Mouse (Mus musculus) frontal cortex, postnatal 36 days (tissue): ENCODE results near the gene Zfp93.
"Not testable (repeated sequence)": the region's sequence is repeated elsewhere in the genome, so short reads cannot be mapped to it uniquely, and the experiment has no call there.

Experiments
- DNase-seq, 2 experiments: peaks; one replicate each; pipeline ENCODE4 v3.0.0; 2022; ENCODE audit warnings: low spot score in 2 of 2

The Zfp93 gene

DNA sequence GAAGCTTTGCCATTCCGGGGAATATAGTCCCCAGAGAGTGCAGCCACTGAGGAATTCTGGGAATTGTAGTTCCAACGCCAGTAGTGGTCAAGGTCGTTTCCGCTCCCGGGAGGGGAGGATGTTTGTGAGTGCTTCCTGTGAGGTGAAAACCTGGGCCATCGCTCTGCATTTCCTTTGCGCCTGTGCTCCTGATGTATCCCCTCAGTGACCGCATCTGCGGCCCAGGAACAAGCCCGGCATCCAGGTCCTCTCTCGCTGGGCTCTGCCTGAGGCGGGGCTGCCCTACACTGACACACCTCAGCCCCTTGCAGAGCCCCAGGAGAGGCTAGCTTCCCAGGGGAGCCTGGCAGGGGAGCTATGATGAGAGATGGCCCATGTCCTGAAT, at the start of gene Zfp93:
Gene Zfp93 (plus strand): TSS at position 133 of the 385 bp plus-strand sequence.
- peak; percentile 83 to 90 for DNase-seq

- peak; percentile 68 to 82 for DNase-seq
Observed at GRCm38 (mm10) chr7:24237040-24237791, 33.0 kb upstream of the Zfp93 start, which contains the start of gene Zfp109. Gene Zfp109 (minus strand): TSS chr7:24237560.

DNA sequence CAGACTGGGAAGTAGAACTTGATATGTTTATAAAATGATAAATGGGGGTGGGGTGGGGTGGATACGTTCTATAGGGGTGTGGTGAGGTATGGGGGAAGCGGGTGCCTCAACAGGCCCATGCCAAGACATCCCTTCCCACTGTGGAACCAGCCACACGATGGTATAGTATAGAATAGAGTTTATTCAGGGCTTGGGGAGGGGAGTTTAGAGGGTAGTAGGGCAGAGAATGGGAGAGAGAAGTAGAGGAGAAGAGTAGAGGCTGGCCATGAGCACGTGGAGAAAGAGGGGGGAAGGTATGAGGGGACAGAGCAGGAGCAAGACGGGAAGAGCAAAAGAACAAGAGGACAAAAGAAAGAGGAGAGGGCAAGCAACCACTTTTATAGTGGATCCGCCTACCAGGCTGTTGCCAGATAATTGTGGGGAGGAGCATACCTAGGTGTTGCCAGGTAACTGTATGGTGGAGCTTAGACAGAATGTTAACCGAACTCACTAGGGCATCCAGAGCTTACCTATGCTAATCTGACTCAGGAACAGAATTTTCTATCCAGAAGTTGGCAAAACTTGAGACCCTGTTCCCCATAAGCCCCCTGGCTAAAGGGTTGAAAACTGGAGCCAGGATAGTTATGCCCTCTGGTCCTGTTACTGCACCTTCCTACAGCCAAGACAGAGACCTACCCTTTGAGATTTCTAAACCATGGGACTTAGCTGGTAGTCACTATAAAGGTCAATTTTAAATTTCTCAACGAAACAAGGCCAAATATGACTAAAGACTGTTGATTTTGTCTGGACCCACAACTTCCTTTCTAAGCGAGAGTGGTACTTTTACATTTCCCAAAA, 16.2 kb upstream of the Zfp93 start:
- no peak for DNase-seq

DNA sequence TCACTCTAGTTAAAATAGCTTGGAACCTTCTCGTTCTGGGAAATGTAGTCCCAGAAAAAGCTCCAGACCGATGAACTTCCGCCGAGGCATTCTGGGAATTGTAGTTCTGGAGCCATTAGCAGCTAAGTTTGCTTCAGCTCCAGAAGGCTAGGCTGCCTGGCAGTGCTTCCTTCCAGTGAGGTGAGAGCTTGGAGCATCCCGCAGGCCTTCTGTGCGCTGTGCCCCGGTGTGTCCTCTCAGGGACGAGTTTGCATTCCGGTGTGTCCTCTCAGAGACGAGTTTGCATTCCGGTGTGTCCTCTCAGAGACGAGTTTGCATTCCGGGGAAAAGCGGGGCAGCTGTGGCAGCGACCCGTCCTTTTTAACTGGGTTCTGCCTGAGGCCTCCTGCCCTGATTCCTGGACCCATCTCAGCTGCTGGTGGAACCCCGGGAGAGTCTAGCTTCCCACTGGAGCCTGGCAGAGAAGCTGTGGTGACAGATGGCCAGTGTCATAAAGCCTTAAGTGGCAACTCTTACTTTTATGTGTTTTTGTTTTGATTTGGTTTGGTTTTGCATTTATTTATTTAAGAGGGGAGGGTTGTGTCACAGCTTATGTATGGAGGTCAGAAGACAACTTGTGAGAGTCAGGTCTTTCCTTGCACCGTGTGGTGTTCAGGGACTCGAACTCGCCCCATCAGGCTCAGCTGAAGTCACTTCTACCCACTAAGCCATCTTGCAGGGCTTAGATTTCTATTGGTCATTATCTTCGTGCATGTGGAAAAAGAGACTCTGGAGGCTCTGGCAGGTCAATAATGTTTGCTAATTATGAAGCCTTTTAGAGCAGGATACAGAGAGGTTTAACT, 15.4 kb upstream of the Zfp93 start, which contains the start of gene Zfp108:
Gene Zfp108 (plus strand): TSS at position 162 of the 842 bp plus-strand sequence.
- DNase-seq: peak; percentile 86 to 93

DNA sequence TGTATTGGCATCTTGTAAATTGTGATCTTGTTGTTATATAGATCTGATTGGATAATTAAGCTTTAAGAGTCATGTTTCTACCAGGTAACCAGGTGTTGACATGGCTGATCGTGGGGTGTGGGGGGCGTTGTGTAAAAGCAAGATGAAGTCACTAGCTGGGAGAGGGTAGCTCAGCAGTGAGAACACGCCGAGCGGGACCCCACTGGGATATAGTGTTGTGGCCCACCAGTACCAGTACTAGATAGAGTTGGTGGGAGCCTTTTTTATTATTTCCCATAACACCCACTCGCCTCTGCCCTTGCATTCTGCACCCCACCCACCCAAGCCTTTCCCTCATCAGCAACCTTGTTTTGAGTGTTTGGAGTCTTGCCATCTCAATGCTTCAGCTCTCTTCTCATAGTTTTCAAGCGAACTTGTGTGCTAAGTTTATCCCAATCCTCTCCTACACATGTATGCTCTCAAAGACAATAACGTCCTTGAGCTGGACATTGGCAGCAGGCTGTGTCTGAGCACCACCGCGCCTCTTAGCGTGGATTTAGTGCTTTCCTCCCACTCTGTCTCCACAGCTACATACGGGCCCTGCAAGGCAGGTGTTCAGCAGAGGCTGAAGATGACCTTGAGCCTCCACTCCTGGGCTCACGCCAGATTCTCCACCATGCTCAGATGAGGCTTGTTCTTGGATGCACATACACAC, 10.8 kb upstream of the Zfp93 start:
- DNase-seq: no peak

DNA sequence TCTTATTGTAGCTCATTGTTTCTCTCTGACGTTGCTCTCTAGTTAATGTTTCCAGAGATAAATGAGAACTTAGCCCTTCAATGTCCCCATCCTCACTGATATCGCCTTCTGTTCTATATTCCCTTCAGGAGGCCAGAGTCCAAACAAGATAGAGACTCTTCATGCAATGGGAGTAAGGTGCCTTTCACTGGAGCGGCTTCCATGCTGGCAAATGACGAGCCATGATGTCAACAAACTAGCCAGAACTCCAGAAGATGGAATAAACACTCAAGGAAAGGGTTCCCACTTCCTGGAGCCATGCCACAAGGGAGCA, 10.3 kb upstream of the Zfp93 start:
- DNase-seq: no peak

DNA sequence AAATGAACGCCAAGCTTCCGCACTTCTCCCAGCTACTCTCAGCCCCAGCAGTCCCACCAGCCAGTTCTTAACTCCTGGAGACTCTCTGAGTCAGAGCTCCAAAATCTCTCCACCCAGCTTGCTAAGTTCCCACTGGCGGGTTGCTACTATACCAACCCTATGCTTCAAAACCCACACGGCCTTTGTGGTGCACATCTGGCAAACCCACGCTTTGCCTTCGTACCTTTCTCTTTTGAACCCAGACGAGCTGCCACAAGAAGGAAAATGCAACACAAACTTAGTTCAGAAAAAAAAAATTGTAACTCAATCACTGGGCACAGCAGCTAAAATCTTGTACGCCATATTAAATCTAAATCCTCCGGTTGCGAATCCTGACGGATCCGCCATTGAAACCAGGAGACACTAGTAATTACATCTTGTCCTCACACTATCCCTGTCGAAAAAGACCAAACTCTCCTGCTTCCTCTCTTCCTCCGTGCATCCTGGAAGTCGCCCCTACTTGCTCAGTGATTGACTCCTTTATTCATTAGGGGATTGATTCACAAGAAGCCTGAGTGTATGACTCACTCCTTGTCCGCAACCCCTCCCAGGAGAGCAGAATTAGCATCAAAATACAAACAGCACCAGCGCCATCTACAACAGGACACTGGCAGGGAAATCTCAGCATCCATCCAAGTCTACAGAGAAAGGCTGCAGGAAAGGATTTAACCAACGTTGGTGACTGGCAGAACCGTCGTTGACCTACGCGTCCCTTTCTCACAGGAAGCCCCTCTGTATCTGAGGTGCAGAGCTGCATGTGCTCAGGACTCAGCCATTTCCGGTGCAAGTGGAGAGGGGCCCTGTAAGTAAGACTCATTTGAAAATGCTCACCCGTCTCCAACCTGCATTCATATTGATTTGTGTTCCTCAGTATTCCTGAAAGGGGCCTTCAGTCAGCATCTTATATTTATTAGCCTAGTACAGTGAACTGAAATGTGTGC, 1.8 kb upstream of the Zfp93 start:
- no peak for DNase-seq

DNA sequence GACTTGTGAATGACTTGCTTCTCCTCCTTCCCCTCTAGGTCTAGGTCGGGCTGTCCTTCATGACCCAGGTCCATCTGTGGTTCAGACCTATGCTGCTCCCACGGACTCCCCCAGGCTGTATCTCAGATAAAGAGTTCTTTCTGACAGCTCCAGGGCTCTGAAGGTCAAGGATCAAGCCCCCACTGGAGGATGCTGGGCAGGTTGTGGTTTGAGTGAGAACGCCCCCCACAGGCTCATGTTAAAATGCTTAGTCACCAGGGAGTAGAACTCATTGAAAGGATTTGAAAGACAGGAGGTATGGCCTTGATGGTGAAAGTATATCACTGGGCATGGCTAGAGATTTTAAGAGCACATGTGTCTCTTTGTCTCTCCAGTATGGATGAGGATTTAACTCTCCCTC, 964 bp upstream of the Zfp93 start:
- no peak for DNase-seq

- no peak for DNase-seq
Observed at GRCm38 (mm10) chr7:24269667-24270287, 443 bp upstream of the Zfp93 start.

DNA sequence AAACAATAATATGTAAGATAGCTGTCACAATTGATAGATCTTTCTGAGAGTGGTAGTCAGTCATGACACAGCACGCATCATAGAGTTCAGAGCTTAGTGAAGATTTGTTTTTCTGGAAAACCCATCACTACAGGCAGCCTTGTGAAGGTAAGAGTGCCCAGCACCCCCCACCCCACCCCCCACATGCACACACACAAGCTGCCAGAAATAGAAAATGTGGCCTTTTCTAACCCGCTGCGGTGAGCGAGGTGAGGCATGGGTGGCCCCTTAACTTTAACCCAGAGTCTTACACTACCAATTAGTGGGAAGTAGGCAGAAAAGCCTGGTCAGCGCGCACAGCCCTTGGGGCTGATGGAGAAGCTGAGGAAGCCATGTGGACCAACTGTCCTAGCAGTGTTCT, 971 bp downstream of the Zfp93 start:
- DNase-seq: no peak

GRCm38 (mm10) chr7:24274456-24274855, 4.2 kb downstream of the Zfp93 start:
- no peak for DNase-seq

DNA sequence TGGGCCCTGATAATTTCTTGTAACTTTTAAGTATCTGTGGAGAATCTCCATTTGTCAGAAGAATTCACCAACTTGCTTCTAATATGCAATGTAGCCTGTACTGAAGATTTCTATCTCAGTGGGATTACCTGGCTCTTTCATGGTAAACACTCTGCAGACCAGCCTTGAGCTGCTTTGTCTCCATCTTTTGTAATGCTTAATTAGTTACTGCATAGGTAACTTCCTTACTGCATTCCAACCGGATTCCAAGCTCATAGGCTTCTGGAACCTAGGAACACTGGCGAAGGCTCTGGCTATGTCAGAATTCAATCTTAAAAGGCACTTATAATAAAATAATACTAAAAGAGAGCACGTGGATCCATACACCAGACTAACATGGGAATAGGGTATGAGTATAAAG, 8.6 kb downstream of the Zfp93 start:
- DNase-seq: not testable (repeated sequence)

GRCm38 (mm10) chr7:24280031-24280857, 10.0 kb downstream of the Zfp93 start:
- DNase-seq: no peak

- DNase-seq: no peak
Observed at GRCm38 (mm10) chr7:24280858-24281145, 10.6 kb downstream of the Zfp93 start.

DNA sequence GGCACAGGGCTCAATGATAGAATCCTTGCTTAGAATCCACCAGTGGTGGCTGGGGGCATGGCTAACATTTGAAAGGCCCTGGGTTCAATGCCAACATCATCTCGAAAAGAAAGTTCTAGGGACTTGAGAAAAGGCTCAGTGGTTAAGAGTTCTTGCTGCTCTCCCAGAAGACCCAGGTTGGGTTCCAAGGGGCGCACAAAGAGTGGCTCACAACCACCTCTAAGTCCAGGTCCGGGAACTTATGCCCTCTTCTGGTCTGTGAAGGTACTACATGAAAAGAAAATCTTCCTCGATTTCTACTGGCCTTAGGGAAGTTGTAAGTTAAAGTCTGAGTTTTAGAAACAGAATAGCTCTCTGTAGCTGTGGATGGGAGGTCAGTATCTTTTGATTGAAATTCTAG, 15.9 kb downstream of the Zfp93 start:
- no peak for DNase-seq

GRCm38 (mm10) chr7:24286916-24287315, 16.7 kb downstream of the Zfp93 start:
- no peak for DNase-seq

DNA sequence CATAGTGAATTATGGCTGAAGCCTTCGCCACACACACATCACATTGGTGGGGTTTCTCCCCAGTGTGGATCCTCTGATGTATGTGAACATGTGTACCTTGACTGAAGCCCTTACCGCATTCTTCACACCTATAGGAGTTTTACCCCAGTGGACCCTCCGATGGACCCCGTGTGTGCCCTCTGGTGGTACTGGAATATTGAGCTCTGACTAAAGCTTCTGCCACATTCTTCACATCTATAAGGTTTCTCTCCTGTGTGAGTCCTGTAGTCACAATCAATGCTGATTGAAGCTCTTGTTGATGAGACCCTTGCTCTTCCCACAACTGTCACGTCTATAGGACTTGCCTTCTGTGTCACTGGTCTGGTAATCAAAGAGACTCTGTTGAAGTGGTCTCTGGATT, 17.4 kb downstream of the Zfp93 start:
- DNase-seq: no peak

DNA sequence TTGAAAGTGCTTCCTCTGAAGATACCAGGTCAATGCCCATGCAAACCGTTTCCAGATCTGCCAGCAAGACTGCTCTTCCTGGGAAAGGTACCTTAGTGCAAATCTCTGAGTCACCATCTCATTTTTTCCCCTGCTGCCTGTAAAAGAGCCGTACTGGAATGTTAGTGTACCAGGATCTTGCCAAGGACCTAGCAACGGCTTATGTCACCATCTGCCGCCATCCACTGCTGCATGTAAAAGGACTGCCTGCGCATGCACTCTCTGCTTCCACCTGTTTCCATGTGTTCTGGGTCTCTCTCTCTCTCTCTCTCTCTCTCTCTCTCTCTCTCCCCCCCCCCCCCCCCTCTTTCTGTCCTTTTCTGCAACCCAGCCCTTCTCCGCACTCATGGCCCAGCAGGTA, 18.3 kb downstream of the Zfp93 start:
- DNase-seq: no peak

- DNase-seq: no peak
Observed at GRCm38 (mm10) chr7:24290106-24290693, 20.0 kb downstream of the Zfp93 start.
